Mouse (Mus musculus) testis, postnatal 10 days (tissue): ENCODE data around the gene Grsf1.

Experiments
- DNase-seq: peaks from one replicate; pipeline ENCODE4 v3.0.0; 2021; ENCODE audit warnings: low spot score

Gene Grsf1

GRCm38 (mm10) chr5:88629987-88630386, 46.0 kb downstream of the Grsf1 start:
- DNase-seq, result peak; percentile 19

DNA sequence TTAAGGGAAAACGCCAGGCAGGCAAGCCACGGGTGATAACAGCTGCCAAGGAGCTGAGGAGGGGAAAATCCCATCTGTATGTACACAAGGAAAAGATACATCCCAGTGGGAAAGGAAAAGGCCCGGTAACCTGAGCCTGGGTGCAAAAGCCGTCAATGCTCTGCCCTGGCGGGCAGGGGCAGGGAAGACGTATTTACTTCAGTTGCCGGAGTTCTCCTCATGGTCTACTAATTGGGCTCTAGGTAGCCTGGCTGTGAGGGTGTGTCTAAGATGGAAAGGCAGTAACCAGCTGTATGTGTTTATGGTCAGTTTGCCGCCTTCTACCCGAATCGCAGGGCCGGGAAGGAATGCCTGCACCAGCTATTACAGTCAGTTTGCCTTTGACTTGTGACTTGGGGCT, 46.8 kb downstream of the Grsf1 start:
- no peak for DNase-seq

GRCm38 (mm10) chr5:88627545-88627944, 48.4 kb downstream of the Grsf1 start:
- peak; percentile 16 for DNase-seq

DNA sequence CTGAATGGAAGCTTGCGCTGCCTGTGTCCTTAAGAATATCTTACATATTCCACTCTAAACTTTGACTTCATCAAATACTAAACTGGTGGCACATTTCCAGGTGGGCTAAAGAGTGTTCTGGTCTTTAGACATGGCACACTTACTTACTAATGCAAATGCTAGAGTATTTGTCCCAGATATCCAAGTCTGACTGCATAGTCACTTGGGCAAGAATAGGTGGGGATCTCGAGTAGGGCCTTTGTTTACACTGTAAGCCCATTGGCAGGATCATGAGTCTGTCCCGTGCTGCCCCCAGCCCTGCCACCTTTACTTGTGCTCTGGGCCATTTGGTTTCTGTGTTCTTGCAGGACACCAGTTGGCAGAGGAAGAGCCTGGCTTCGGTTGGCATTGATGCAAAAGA, 59.0 kb downstream of the Grsf1 start:
- no peak for DNase-seq

GRCm38 (mm10) chr5:88614129-88614528, 61.8 kb downstream of the Grsf1 start:
- DNase-seq, result no peak
